Mouse (Mus musculus) stomach, embryonic 15.5 days (tissue): ENCODE results near the gene Ilf3. TPM values are rescaled to one million over a fixed set of nuclear protein-coding genes. Genes with fewer than 3 reads are reported as not detected.

Experiments used
- ATAC-seq: fragments of 200-750 bp; cut with Nextera tagmentation; 2 replicates; pipeline ENCODE4 v1.8.0; 2017; ENCODE audit warnings: low read depth, moderate number of reproducible peaks, moderate TSS enrichment; ENCODE audit not compliant: insufficient read depth, low FRiP score
- H3K27ac ChIP-seq: fragments of 300-500 bp; sonication (generic); 2 replicates; pipeline ENCODE4 v1.5.1; 2015; ENCODE audit warnings: mild to moderate bottlenecking, inconsistent platforms
- H3K27me3 ChIP-seq: fragments of 300-500 bp; sonication (generic); replicated peaks from 2 replicates; pipeline ENCODE4 v1.6.1; 2015; ENCODE audit warnings: inconsistent platforms
- H3K36me3 ChIP-seq: fragments of 300-500 bp; sonication (generic); 2 replicates; pipeline ENCODE4 v1.6.1; 2015; ENCODE audit warnings: inconsistent platforms
- H3K4me1 ChIP-seq: fragments of 300-500 bp; sonication (generic); 2 replicates; pipeline ENCODE4 v1.6.1; 2015; ENCODE audit warnings: inconsistent platforms
- H3K4me2 ChIP-seq: fragments of 300-500 bp; sonication (generic); 2 replicates; pipeline ENCODE4 v1.6.1; 2015; ENCODE audit warnings: mild to moderate bottlenecking, inconsistent platforms
- H3K4me3 ChIP-seq: fragments of 300-500 bp; sonication (generic); replicated peaks from 2 replicates; pipeline ENCODE4 v1.5.1; 2015; ENCODE audit warnings: inconsistent platforms
- H3K9ac ChIP-seq: fragments of 300-500 bp; sonication (generic); 2 replicates; pipeline ENCODE4 v1.6.1; 2015; ENCODE audit warnings: inconsistent platforms
- H3K9me3 ChIP-seq: fragments of 300-500 bp; sonication (generic); 2 replicates; pipeline ENCODE4 v1.6.1; 2016; ENCODE audit warnings: inconsistent platforms
- WGBS: fragments of 180-500 bp; shearing (Covaris S2); methylation state at CpG from one replicate; pipeline ENCODE4 v1.1.7; 2015; 5-methylcytosine and 5-hydroxymethylcytosine counted together
- polyA plus RNA-seq: library from polyadenylated mRNA; unstranded; fragments of >200 nt; fragmentation: Nextera tagmentation; extraction: Ambion mirVana; gene quantifications from 2 replicates; pipeline ENCODE4 v1.2.1, GENCODE M21; 2015

The Ilf3 gene
- polyA plus RNA-seq, 1 experiment from 2014 or later: 150 TPM

GRCm38 (mm10) chr9:21329041-21329440 is 38.6 kb upstream of the Ilf3 start:
- no peaks in the 10 kb centered on the region for H3K27me3 ChIP-seq
- H3K4me1 ChIP-seq: peaks cover 11% of the 10 kb centered on the region
- ATAC-seq: no peak
- no peaks in the 10 kb centered on the region for H3K36me3 ChIP-seq
- no peak overlapping the region for H3K4me3 ChIP-seq
- no peaks in the 10 kb centered on the region for H3K9me3 ChIP-seq
- H3K27ac ChIP-seq: no peak overlapping the region
- no peak overlapping the region for H3K4me2 ChIP-seq
- 64% methylated on average over 3 of the region's 5 CpGs for WGBS
- no peak overlapping the region for H3K9ac ChIP-seq

DNA sequence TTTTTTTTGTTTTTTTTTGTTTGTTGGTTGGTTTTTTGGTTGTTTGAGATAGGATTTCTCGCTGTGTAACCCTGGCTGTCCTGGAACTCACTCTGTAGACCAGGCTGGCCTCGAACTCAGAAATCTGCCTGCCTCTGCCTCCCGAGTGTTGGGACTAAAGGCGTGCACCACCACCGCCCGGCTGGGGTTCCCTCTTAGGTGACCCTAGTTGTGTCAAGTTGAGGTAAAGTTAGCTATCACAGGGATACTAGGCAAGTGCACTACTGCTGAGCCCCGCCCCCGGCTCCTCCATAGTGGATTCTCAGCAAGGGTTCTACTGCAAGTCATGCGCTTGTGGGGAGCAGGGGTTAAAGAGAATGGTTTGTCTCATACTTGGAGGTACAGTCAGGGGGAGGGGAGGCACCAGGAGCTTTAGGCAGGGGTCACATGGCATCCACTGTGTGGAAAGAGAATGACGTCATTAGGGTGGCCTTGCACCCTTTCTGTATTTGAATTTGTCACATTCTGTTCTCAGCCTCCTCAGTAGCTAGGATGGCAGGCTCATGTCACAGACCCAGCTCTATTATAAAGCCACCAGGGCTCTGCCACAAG is 37.9 kb upstream of the Ilf3 start:
- no peak overlapping the region for H3K27ac ChIP-seq
- H3K9me3 ChIP-seq: no peaks in the 10 kb centered on the region
- H3K4me1 ChIP-seq: peaks cover 11% of the 10 kb centered on the region
- H3K4me3 ChIP-seq: no peak overlapping the region
- no peaks in the 10 kb centered on the region for H3K36me3 ChIP-seq
- no peak overlapping the region for H3K4me2 ChIP-seq
- 89% methylated on average over 10 of the region's 10 CpGs for WGBS
- no peaks in the 10 kb centered on the region for H3K27me3 ChIP-seq
- no peak for ATAC-seq
- no peak overlapping the region for H3K9ac ChIP-seq

GRCm38 (mm10) chr9:21331365-21332140 is 36.1 kb upstream of the Ilf3 start:
- 79% methylated on average over 12 of the region's 12 CpGs for WGBS
- Histone ChIP-seq H3K27me3 (no peaks in the 10 kb centered on the region), H3K4me3 (no peak overlapping the region), H3K4me2 (no peak overlapping the region), H3K27ac (no peak overlapping the region), H3K9ac (no peak overlapping the region), H3K36me3 (no peaks in the 10 kb centered on the region), H3K4me1 (peaks cover 11% of the 10 kb centered on the region), H3K9me3 (no peaks in the 10 kb centered on the region)
- no peak for ATAC-seq

DNA sequence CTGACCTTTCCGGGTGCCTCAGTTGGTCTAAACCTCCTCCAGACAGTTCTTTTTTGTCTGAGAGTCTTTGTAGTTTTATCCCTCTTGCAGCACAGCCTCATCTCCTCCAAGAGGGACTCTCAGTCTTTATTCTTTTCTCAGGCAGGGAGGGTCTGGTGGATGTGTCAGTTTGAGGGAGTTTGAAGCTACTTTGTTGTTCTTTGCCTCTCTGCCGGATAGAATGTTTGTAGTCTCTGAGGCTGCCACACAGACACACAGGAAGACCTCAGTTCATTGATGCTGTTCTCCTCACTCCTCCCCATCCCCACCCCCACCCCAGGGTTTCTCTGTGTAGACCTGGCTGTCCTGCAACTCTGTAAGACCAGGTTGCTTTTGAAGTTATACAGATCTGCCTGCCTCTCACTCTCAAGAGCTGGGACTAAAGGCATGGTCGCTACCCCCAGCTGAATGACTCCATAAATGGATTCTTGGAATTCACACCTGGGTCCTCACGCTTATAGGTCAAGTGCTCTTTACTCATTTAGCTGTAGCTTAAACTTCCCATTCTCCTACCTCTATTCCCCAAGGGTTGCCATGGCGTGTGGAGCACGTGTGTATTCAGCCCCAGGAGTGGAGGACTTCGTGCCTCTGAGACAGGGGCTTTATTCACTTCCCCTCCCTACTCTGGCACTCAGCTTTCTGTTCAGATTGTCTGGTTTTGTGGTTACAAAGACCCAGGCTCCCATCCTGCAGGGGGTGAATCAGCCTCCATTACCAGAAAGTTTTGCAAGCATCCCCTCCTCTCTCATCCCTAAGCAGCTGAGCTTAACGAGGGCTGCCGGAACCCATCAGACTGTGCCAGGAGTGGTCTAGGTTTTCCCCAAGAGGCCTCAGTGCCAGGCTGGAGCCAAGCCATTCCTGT is 35.3 kb upstream of the Ilf3 start:
- H3K4me1 ChIP-seq: peaks cover 12% of the 10 kb centered on the region
- H3K27me3 ChIP-seq: no peaks in the 10 kb centered on the region
- H3K4me2 ChIP-seq: no peak overlapping the region
- WGBS: 44% methylated on average over 9 of the region's 9 CpGs
- ATAC-seq: no peak
- no peaks in the 10 kb centered on the region for H3K36me3 ChIP-seq
- H3K9me3 ChIP-seq: no peaks in the 10 kb centered on the region
- H3K4me3 ChIP-seq: no peak overlapping the region
- H3K9ac ChIP-seq: no peak overlapping the region
- no peak overlapping the region; the same call in 1 of the 2 replicates for H3K27ac ChIP-seq

GRCm38 (mm10) chr9:21333523-21333922 is 34.1 kb upstream of the Ilf3 start:
- Histone ChIP-seq H3K27ac (no peak overlapping the region), H3K9me3 (no peaks in the 10 kb centered on the region), H3K4me3 (no peak overlapping the region), H3K27me3 (no peaks in the 10 kb centered on the region), H3K4me1 (peaks cover 16% of the 10 kb centered on the region), H3K36me3 (no peaks in the 10 kb centered on the region), H3K4me2 (no peak overlapping the region), H3K9ac (no peak overlapping the region)
- 64% methylated on average over 1 of the region's 1 CpGs for WGBS
- ATAC-seq: no peak

GRCm38 (mm10) chr9:21334747-21335146 is 32.9 kb upstream of the Ilf3 start:
- Histone ChIP-seq H3K36me3 (no peaks in the 10 kb centered on the region), H3K27me3 (no peaks in the 10 kb centered on the region), H3K4me1 (peaks cover 14% of the 10 kb centered on the region), H3K9me3 (no peaks in the 10 kb centered on the region), H3K9ac (no peak overlapping the region), H3K4me3 (no peak overlapping the region), H3K4me2 (no peak overlapping the region), H3K27ac (no peak overlapping the region)
- no peak for ATAC-seq

GRCm38 (mm10) chr9:21335391-21335790 is 32.3 kb upstream of the Ilf3 start:
- Histone ChIP-seq H3K36me3 (no peaks in the 10 kb centered on the region), H3K27me3 (no peaks in the 10 kb centered on the region), H3K9me3 (no peaks in the 10 kb centered on the region), H3K27ac (no peak overlapping the region), H3K9ac (no peak overlapping the region), H3K4me3 (no peak overlapping the region), H3K4me1 (peaks cover 14% of the 10 kb centered on the region), H3K4me2 (no peak overlapping the region)
- ATAC-seq: no peak
- 70% methylated on average over 4 of the region's 4 CpGs for WGBS

GRCm38 (mm10) chr9:21336491-21336890 is 31.2 kb upstream of the Ilf3 start:
- H3K27ac ChIP-seq: no peak overlapping the region
- H3K27me3 ChIP-seq: no peaks in the 10 kb centered on the region
- peaks cover 17% of the 10 kb centered on the region for H3K4me1 ChIP-seq
- H3K36me3 ChIP-seq: no peaks in the 10 kb centered on the region
- no peak overlapping the region for H3K4me3 ChIP-seq
- no peak overlapping the region for H3K9ac ChIP-seq
- H3K9me3 ChIP-seq: no peaks in the 10 kb centered on the region
- no peak overlapping the region for H3K4me2 ChIP-seq
- no peak for ATAC-seq
- 79% methylated on average over 8 of the region's 8 CpGs for WGBS

GRCm38 (mm10) chr9:21337652-21338051 is 30.0 kb upstream of the Ilf3 start:
- no peak overlapping the region; the same call in 1 of the 2 replicates for H3K9ac ChIP-seq

DNA sequence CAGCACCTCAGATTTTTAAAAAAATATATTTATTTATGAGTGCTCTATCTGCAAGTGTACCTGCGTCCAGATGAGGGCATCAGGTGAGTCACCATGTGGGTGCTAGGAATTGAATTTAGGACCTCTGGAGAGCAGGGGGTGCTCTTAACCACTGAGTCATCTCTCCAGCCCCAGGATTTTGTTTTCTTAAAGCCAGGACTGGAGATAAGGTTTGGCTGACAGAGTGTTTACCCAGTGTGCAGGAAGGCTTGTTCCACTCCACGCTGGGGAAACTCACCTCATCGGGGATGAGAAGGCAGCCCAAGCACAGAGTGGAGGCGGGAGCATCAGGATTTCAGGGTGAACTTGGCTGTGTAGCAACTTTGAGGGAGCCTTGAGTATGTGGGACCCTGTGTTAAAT is 27.3 kb upstream of the Ilf3 start:
- H3K27ac ChIP-seq: peak overlapping the region; percentile 28; the same call in 1 of the 2 replicates
- H3K4me1 ChIP-seq: peaks cover 8% of the 10 kb centered on the region
- H3K9ac ChIP-seq: no peak overlapping the region
- no peak overlapping the region for H3K4me3 ChIP-seq
- no peak overlapping the region for H3K4me2 ChIP-seq
- peak; percentile 54; the same call in 1 of the 2 replicates for ATAC-seq
- peaks cover 11% of the 10 kb centered on the region; the same call in 1 of the 2 replicates for H3K36me3 ChIP-seq
- no peaks in the 10 kb centered on the region for H3K27me3 ChIP-seq
- WGBS: 55% methylated on average over 4 of the region's 4 CpGs
- no peaks in the 10 kb centered on the region for H3K9me3 ChIP-seq

More at GRCm38 (mm10) chr9:21337652-21338051, 30.0 kb upstream of the Ilf3 start:
- Histone ChIP-seq H3K4me1 (peaks cover 12% of the 10 kb centered on the region), H3K27me3 (no peaks in the 10 kb centered on the region), H3K4me2 (peak overlapping the region; percentile 46), H3K27ac (peak overlapping the region; percentile 64), H3K36me3 (peaks cover 6% of the 10 kb centered on the region; the same call in 1 of the 2 replicates), H3K9me3 (no peaks in the 10 kb centered on the region), H3K4me3 (peak overlapping the region; percentile 40)
- 29% methylated on average over 20 of the region's 20 CpGs for WGBS
- ATAC-seq: peak; percentile 90

- Histone ChIP-seq H3K36me3 (peaks cover 24% of the 10 kb centered on the region; the same call in 1 of the 2 replicates), H3K4me1 (no peaks in the 10 kb centered on the region), H3K9ac (no peak overlapping the region), H3K9me3 (no peaks in the 10 kb centered on the region), H3K27me3 (no peaks in the 10 kb centered on the region), H3K27ac (no peak overlapping the region), H3K4me2 (no peak overlapping the region), H3K4me3 (no peak overlapping the region)
- no peak for ATAC-seq
- 76% methylated on average over 16 of the region's 16 CpGs for WGBS
These were observed 20.9 kb upstream of the Ilf3 start for GRCm38 (mm10) chr9:21346627-21347365.
